Mouse (Mus musculus) urinary bladder, postnatal 14 days (tissue): Measurements from ENCODE around the gene Bbs9.
"Not testable (repeated sequence)": the region's sequence is repeated elsewhere in the genome, so short reads cannot be mapped to it uniquely, and the experiment has no call there.

ENCODE experiments used
- DNase-seq: peaks from one replicate; pipeline ENCODE4 v3.0.0; 2021; ENCODE audit warnings: low spot score

Bbs9 gene

GRCm38 (mm10) chr9:22475424-22475868 lies at the start of gene Bbs9:
TSS of gene Bbs9 (plus strand) at chr9:22475715.
- peak; percentile 91 for DNase-seq

DNA sequence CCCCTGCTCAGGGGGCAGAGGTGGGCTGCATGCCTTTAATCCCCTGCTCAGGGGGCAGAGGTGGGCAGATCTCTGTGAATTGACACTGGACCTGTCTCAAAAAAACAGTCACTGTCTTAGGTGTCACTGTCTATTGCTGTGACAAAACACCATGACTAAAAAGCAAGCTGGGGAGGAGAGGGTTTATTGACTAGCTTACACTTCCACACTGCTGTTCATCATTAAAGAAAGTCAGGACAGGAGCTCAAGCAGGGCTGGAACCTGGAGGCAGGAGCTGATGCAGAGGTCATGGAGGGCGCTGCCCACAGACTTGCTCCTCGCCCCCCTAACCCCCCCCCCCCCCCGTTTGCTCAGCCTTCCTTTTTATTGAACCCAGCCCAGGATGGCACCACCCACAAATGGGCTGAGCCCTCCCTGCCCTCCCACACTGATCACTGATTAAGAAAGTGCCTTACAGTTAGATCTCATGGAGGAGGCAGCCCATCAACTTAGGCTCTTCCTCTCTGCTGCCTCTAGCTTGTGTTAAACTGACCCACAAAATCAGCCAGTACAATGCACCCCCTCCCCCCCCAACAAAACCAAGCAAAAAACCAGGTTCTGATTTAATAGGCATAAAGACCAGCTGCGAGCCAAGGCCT lies 47.4 kb upstream of the Bbs9 start:
- DNase-seq: no peak

DNA sequence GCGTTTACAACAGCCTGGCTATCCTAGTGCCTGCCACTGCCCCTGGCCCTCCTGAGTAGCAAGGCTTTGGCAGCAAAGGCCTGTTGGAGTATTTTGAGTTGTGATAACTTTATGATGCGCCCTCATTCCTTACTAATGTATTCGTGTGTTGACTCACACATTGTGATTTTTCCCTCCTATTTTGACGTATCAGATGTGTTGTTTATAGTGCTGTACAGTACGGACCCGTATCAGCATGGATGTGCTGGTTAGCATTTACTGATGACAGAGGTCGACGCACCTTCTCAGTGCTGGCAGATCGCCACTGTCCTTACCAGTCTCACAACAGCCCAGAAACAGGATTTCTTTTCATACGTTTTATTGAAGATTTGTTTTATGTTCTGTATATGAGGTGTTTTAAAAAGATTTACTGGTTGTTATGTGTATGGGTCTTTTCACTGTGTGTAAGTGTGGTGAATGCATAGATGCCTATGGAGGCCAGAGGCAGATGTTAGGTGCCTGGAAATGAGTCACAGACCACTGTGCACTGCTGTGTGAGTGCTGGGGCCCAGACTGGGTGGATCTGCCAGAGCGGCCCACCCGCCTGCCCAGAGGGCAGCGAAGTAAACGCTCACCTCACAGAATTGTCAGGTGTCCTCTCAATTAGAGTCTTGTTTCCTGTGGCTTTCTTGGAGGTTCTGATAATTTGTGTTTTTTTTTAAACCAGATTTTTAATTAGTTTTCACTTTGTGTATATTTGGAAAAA lies 46.7 kb upstream of the Bbs9 start:
- no peak for DNase-seq

DNA sequence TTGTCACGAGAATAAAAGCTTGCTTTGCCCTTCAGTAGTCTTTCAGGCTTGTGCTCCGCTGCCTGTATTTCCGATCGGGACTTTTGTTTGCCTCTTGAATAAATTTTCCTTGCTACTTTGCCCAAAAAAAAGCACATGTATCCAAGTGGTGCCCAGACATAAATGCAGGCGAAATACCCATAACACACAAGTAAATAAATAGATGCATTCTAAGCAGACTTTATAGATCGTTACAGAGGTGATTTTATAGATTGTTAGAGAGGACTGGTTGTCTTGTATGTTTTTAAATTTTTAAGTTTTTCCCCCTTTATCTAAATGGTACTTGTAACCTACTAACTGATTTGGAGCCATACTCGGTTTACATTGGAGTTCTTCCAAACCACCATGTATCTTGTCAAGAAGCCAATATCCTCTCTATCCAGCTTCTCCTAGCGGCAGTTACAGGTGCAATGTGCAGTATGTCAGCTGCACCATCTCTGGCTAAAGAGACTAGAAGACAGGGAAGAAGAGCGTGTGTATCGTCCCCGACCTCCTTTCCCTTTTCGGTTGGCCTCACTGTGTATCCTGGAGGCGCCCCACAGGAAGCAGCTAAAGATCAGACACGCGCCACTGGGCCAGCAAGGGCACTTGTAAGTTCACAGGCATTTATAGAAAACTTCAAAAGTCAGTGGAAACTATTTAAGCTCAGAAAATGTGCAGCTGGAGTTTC lies 45.8 kb upstream of the Bbs9 start:
- DNase-seq: no peak

- no peak for DNase-seq
Observed at GRCm38 (mm10) chr9:22430315-22430840, 45.1 kb upstream of the Bbs9 start.

GRCm38 (mm10) chr9:22433221-22433620 lies 42.3 kb upstream of the Bbs9 start:
- DNase-seq: no peak

GRCm38 (mm10) chr9:22434101-22434500 lies 41.4 kb upstream of the Bbs9 start:
- DNase-seq: no peak

DNA sequence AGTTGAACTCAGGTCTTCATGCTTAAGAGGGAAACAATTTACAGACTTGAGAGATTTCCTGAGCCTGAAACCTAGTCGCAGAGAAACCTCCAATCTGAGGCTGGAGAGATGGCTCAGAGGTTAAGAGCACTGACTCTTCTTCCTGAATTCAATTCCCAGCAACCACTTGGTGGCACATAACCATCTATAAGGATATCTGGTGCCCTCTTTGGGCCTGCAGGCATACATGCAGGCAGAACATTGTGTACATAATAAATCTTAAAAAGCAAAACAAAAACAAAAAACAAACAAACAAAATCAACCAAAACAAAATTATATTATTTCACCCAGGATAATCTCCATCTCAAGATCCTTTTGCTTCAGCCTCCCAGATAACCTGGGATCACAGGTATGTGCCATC lies 36.7 kb upstream of the Bbs9 start:
- DNase-seq: no peak

GRCm38 (mm10) chr9:22443157-22443556 lies 32.4 kb upstream of the Bbs9 start:
- DNase-seq: no peak

DNA sequence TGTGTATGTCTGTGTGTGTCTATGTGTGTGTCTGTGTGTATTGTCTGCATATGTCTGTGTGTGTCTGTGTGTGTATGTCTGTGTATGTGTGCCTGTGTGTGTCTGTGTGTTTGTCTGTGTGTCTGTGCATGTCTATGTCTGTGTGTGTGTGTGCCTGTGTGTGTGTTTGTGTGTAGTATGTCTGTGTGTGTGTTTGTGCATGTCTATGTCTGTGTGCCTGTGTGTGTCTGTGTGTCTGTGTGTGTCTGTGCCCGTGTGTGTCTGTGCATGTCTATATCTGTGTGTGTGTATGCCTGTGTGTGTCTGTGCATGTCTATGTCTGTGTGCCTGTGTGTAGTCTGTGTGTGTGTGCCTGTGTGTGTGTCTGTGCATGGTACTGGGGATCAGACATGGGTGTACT lies 30.4 kb upstream of the Bbs9 start:
- DNase-seq: no peak

DNA sequence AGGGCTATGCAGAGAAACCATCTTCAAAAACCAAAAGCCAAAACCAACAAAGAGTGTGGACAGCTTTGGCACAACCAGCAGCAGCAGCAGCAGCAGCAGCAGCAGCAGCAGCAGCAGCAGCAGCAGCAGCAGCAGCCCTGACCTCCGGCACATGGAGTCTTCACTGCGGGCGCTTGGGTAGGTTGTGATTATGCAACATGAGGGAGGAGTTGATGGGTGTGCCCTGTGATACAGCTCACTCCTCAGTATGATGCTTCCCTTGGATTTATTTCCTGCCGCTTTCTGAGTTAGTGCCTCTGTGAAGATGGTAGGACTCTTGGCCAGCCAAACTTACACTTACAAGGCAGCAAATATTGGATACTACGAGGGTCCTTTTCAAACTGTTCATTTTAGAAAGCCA lies 28.3 kb upstream of the Bbs9 start:
- no peak for DNase-seq

DNA sequence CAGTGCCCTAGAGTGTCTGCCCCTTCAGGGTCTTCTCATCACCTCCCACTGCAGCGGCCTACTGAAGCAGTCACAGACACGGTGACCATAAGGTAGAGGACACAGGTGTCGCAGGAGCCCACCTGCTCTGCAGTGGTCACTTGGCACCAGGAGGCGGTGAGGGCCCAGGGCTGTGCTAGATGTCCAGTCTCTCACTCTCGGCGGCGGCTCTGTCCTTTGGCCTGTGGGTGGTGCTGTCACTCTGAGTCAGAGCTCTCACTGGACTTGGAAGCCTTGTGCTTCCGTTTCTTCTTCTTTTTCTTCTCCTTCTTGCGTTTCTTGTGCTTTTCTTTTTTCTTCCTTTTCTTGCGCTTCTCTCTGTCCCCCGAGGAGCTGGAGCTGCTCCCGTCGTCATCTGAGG lies 27.1 kb upstream of the Bbs9 start:
- DNase-seq: no peak

GRCm38 (mm10) chr9:22449209-22449608 lies 26.3 kb upstream of the Bbs9 start:
- no peak for DNase-seq

DNA sequence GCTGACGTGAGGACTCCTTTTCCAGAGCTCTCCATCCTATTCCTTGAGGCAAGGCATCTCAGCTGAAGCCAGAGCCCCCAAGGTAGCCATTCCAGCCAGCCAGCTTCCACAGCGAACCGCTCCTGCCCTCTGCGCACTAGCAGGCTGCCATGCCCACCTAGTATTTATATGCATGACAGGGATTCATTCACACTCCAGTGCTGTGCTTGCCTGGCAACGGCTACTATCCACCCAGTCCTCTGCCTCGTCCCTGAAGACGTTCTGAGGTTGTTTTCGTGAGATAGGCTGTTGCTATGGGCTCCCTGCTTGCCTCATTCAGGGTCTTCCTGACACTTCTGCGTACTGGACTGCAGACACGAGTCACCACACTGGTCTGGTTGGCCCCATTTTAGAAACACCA lies 22.8 kb upstream of the Bbs9 start:
- no peak for DNase-seq

DNA sequence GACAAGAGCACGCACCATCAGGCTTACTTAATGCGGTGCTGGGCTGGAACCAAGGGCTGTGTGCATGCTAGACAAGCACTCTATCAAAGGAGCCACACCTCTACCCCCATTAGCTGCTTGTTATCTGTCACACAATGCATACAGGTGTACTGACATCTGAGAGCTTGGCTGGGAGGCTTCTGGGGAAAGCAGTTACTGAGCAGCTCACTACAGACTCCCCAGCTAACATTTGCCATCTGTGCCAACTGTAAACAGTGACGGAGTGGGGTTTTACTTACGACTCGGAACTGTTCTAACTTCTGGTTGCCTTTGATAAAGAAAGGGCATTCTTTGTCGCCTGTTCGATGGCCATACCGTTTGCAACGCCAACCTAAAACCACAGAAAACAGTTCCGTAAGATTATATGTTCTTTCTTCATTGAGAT lies 22.0 kb upstream of the Bbs9 start:
- no peak for DNase-seq

DNA sequence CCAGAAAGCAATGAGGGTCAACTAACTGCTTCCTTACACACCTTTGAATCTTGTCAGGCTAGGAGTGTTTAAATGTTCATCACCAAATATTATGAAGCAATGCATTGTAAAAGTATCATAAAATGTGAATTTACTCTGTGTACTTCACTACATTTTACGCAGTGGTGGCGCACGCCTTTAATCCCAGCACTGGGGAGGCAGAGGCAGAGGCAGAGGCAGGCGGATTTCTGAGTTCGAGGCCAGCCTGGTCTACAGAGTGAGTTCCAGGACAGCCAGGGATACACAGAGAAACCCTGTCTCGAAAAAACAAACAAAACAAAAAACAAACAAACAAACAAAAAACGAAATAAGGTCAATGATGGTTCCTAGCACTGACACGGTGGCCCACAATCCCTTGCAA lies 21.5 kb upstream of the Bbs9 start, which contains the start of gene Gm17545:
Gm17545 (plus strand) TSS at position 301 of the 400 bp plus-strand sequence.
- DNase-seq: not testable (repeated sequence)

DNA sequence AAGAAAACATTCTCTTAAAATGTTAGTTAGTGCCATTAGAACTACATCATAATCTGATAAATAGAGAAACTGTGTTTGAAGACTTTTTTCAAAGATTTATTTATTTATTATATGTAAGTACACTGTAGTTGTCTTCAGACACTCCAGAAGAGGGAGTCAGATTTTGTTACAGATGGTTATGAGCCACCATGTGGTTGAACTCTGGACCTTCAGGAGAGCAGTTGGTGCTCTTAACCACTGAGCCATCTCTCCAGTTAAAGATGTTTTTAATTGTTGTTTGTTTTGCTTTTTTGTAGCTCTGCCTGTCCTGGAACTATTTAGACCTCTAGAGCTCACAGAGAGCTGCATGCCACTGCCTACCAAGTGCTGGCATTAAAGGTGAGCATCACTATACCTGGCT lies 20.5 kb upstream of the Bbs9 start:
- no peak for DNase-seq

GRCm38 (mm10) chr9:22457142-22457835 lies 18.2 kb upstream of the Bbs9 start:
- DNase-seq: no peak

GRCm38 (mm10) chr9:22461946-22462345 lies 13.6 kb upstream of the Bbs9 start:
- DNase-seq: no peak

GRCm38 (mm10) chr9:22466212-22466611 lies 9.3 kb upstream of the Bbs9 start:
- DNase-seq: no peak

DNA sequence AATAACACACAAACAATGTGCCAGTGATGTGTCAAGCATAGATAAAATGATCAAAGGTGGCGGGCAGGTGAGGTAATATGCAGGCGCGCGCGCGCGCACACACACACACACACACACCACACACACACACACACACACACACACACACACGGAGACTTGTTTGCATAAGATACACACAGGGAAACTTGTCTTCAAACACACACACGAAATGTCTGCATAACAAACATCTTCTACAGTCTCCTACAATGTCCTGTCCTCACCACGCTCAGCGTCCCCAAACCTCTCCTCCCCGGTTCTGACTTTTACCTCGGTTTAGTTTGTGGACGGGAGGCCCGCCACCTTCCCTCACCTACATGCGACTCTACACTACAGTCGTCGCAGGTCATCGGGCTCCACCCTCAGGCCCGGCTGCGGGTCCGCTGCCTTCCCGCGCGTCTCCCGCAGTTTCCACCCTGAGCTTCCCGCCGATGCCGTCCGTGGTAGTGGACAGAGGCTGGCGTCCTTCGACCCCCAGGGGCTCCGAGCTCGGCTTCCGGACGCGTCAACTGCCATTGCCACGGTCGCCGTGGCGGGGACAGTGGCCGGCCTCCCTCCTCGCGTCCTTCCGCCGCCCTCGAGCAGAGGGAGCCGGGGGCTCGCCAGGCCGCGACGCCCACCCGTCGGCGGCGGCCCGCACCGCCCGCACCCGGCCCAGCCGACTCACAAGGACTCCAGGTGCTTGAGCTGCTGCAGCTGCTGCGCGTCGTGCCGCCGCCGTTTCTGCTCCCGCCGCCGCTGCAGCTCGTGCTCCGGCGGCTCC lies 7.9 kb upstream of the Bbs9 start:
- DNase-seq: peak; percentile 34
